Mouse (Mus musculus) myocyte (in vitro differentiated cells): ENCODE measurements around the gene Doxl2.
"Not testable (repeated sequence)": the region's sequence is repeated elsewhere in the genome, so short reads cannot be mapped to it uniquely, and the experiment has no call there.

Experiments
- CEBPB ChIP-seq: IDR thresholded peaks from 2 replicates; pipeline ENCODE4 v1.6.1; 2011; ENCODE audit warnings: mild to moderate bottlenecking, moderate library complexity; ENCODE audit not compliant: poor library complexity, insufficient read depth, severe bottlenecking
- E2F4 ChIP-seq: IDR thresholded peaks from one replicate; pipeline ENCODE4 v1.6.1; 2011; ENCODE audit warnings: mild to moderate bottlenecking, control low read depth, moderate library complexity; ENCODE audit not compliant: insufficient read depth
- MAX ChIP-seq: IDR thresholded peaks from one replicate; pipeline ENCODE4 v1.6.1; 2011; ENCODE audit warnings: low read depth, mild to moderate bottlenecking, control low read depth
- MYOD1 ChIP-seq, 3 experiments: IDR thresholded peaks; one replicate each; pipeline ENCODE4 v1.6.1; 2011; ENCODE audit warnings: control low read depth in 2 of 3, low read depth in 2 of 3, mild to moderate bottlenecking in 2 of 3, moderate library complexity in 1 of 3; ENCODE audit not compliant: insufficient read length in 2 of 3, control insufficient read depth in 1 of 3
- MYOG ChIP-seq, 3 experiments: IDR thresholded peaks; one replicate each; pipeline ENCODE4 v1.6.1; 2011; ENCODE audit warnings: control low read depth in 2 of 3, low read depth in 2 of 3, mild to moderate bottlenecking in 2 of 3; ENCODE audit not compliant: insufficient read length in 2 of 3, control insufficient read depth in 1 of 3, insufficient read depth in 1 of 3
- POLR2A ChIP-seq: IDR thresholded peaks from one replicate; pipeline ENCODE4 v1.6.1; 2011; ENCODE audit warnings: low read depth, mild to moderate bottlenecking, control low read depth, moderate library complexity; ENCODE audit not compliant: insufficient read length
- POLR2AphosphoS2 ChIP-seq: IDR thresholded peaks from one replicate; pipeline ENCODE4 v1.6.1; 2011; ENCODE audit warnings: low read depth, control low read depth; ENCODE audit not compliant: insufficient read length
- REST ChIP-seq: IDR thresholded peaks from one replicate; pipeline ENCODE4 v1.6.1; 2011; ENCODE audit warnings: mild to moderate bottlenecking, control low read depth, moderate library complexity; ENCODE audit not compliant: insufficient read depth, insufficient read length
- SRF ChIP-seq: IDR thresholded peaks from one replicate; pipeline ENCODE4 v1.6.1; 2011; ENCODE audit warnings: low read depth; ENCODE audit not compliant: control insufficient read depth, insufficient read length
- TCF3 ChIP-seq: IDR thresholded peaks from one replicate; pipeline ENCODE4 v1.6.1; 2011; ENCODE audit warnings: low read depth, control low read depth; ENCODE audit not compliant: insufficient read length
- USF1 ChIP-seq: IDR thresholded peaks from one replicate; pipeline ENCODE4 v1.6.1; 2011; ENCODE audit warnings: low read depth, mild to moderate bottlenecking, control low read depth, moderate library complexity

DNA sequence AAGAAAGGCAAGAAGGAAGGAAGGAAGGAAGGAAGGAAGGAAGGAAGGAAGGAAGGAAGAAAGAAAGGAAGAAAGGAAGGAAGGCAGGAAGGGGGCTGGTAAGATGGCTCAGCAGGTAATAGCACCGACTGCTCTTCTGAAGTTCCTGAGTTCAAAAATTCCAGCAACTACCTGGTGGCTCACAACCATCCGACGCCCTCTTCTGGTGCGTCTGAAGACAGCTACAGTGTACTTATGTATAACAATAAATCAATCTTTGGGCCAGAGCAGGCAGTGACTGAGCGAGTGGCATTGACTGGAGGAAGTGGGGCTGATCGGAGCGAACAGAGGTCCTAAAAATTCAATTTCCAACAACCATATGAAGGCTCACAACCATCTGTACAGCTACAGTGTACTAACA is 15.6 kb upstream of the Doxl2 start:
- not testable (repeated sequence) for TF ChIP-seq USF1; POLR2A; MYOD1 (IDR thresholded peaks at IDR 0.05; ENCODE audit: control insufficient read depth in 1 of 3, insufficient read length in 2 of 3, low read depth in 2 of 3); POLR2AphosphoS2; REST; CEBPB; E2F4; TCF3; MAX; MYOG (IDR thresholded peaks at IDR 0.05; ENCODE audit: control insufficient read depth in 1 of 3, insufficient read depth in 1 of 3, insufficient read length in 2 of 3, low read depth in 2 of 3); SRF
